Mouse (Mus musculus) testis, adult 2 months (tissue): Measurements from ENCODE around the gene Hyal2.

Source experiments
- CTCF ChIP-seq: fragments of 200-500 bp; IDR thresholded peaks from 2 replicates; pipeline ENCODE4 v1.5.1; 2012; ENCODE audit warnings: low read depth, mild to moderate bottlenecking, inconsistent platforms, low read length, moderate library complexity; ENCODE audit not compliant: control insufficient read depth, insufficient read depth, insufficient replicate concordance
- POLR2A ChIP-seq: fragments of 200-500 bp; IDR thresholded peaks from 2 replicates; pipeline ENCODE4 v1.6.1; 2012; ENCODE audit warnings: low read depth, mild to moderate bottlenecking, inconsistent platforms, low read length, moderate library complexity; ENCODE audit not compliant: control insufficient read depth

DNA sequence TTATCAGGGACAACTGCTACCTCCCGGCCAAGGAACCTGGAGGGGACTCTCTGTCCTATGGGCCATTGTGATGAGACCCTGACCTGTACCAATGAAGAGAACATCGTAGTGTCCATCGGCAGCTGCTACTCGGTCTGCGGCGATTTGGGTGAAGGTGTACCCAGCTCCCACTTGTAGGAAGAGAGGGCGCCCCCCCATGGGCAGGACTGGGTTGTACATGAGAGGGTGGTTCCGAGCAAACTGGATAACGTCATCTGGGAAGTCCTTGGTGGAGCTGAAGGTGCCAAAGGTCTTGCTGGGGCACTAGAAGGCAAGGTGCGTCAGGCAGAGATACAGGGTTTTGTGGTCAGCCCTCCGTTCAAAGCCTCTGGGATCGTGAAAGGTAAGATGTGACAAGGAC, 33.0 kb downstream of the Hyal2 start:
- TF ChIP-seq POLR2A (no peak), CTCF (peak; percentile 22; the same call in 1 of the 2 replicates)
